Mouse (Mus musculus) kidney, adult 8-10 months (tissue): ENCODE data around the gene Ssmem1.
A peak's percentile ranks its signal among the peaks of the same experiment; 100 is the strongest.

ENCODE experiments used
- DNase-seq, 2 experiments: peaks; one replicate each; pipeline ENCODE4 v3.0.0; 2022

The Ssmem1 gene

GRCm38 (mm10) chr6:30526586-30527515 is 17.2 kb downstream of the Ssmem1 start:
- DNase-seq = peak; percentile 21 to 61

GRCm38 (mm10) chr6:30528800-30529199 is 19.2 kb downstream of the Ssmem1 start:
- no peak for DNase-seq

- DNase-seq = peak; percentile 21 to 60
Observed at GRCm38 (mm10) chr6:30535340-30535739, 25.7 kb downstream of the Ssmem1 start.

GRCm38 (mm10) chr6:30538240-30538639 is 28.6 kb downstream of the Ssmem1 start:
- no peak for DNase-seq

GRCm38 (mm10) chr6:30538800-30539199 is 29.2 kb downstream of the Ssmem1 start:
- DNase-seq = no peak

GRCm38 (mm10) chr6:30541009-30541799 is 31.6 kb downstream of the Ssmem1 start, which contains the start of gene Cpa2:
TSS of gene Cpa2 (plus strand) at chr6:30541582.
- no peak for DNase-seq

GRCm38 (mm10) chr6:30542277-30542676 is 32.6 kb downstream of the Ssmem1 start:
- DNase-seq = no peak

GRCm38 (mm10) chr6:30543077-30543476 is 33.4 kb downstream of the Ssmem1 start:
- no peak for DNase-seq

- DNase-seq = no peak
Observed at GRCm38 (mm10) chr6:30543851-30544250, 34.2 kb downstream of the Ssmem1 start.

- DNase-seq = no peak
Observed at GRCm38 (mm10) chr6:30545689-30546088, 36.0 kb downstream of the Ssmem1 start.

GRCm38 (mm10) chr6:30546571-30547273 is 37.1 kb downstream of the Ssmem1 start:
- DNase-seq = no peak

GRCm38 (mm10) chr6:30547274-30547645 is 37.6 kb downstream of the Ssmem1 start:
- no peak for DNase-seq

- no peak for DNase-seq
Observed at GRCm38 (mm10) chr6:30547656-30548306, 38.1 kb downstream of the Ssmem1 start.

GRCm38 (mm10) chr6:30549231-30549761 is 39.6 kb downstream of the Ssmem1 start:
- DNase-seq = no peak

- no peak for DNase-seq
Observed at GRCm38 (mm10) chr6:30550496-30551192, 41.0 kb downstream of the Ssmem1 start.

GRCm38 (mm10) chr6:30551193-30551515 is 41.5 kb downstream of the Ssmem1 start:
- DNase-seq = no peak

- DNase-seq = no peak
Observed at GRCm38 (mm10) chr6:30551644-30552580, 42.3 kb downstream of the Ssmem1 start.

GRCm38 (mm10) chr6:30552628-30553027 is 43.0 kb downstream of the Ssmem1 start:
- no peak for DNase-seq

- DNase-seq = no peak
Observed at GRCm38 (mm10) chr6:30553381-30554010, 43.8 kb downstream of the Ssmem1 start.

GRCm38 (mm10) chr6:30554092-30554491 is 44.4 kb downstream of the Ssmem1 start:
- DNase-seq = no peak
